Mouse (Mus musculus) forelimb bud, embryonic 11.5 days (tissue): ENCODE data around the gene Tmem170.

Experiments used
- DNase-seq: peaks from one replicate; pipeline ENCODE4 v3.0.0-alpha.2; 2012; ENCODE audit warnings: low read depth, low spot score

The Tmem170 gene

DNA sequence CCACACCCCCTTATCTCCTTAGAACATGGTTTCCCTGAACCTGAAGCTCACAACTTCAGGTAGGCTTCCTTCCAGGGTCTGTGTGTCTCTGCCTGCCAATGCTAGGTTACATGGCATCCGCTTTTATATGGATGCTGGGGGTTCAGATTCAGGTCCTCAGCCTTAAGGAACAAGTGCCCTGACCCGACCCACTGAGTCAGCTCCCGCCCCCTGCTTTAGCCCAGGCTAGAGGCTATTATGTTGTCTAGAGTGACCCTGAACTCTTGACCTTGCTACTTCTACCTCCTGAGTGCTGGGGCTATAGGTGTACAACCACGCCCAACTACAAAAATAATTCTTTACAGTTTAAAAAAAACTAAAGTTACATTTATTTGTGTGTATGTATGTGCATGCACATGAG, 61.5 kb downstream of the Tmem170 start:
- no peak for DNase-seq

DNA sequence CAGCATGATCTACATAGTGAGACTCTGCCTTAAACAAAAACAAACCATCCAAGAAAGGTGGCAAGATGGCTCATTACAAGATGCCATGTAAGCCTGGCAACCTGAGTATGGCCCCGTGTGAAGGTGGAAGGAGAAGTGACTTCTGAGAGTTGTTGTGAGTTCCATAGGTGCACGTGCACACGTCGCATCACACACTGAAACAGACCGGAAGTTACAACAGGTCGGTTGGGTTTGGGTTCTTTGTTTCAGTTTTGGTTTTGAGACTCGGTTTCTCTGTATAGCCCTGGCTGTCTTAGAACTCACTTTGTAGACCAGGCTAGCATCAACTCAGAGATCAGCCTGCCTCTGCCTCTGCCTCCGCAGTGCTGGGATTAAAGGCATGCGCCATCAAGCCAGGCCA, 62.7 kb downstream of the Tmem170 start:
- no peak for DNase-seq
